Mouse (Mus musculus): ENCODE measurements around the gene Bmi1. TPM values are rescaled to one million over a fixed set of nuclear protein-coding genes. Genes with fewer than 3 reads are reported as not detected.

Bmi1 gene
- polyA plus RNA-seq, 1 experiment: not detected

DNA sequence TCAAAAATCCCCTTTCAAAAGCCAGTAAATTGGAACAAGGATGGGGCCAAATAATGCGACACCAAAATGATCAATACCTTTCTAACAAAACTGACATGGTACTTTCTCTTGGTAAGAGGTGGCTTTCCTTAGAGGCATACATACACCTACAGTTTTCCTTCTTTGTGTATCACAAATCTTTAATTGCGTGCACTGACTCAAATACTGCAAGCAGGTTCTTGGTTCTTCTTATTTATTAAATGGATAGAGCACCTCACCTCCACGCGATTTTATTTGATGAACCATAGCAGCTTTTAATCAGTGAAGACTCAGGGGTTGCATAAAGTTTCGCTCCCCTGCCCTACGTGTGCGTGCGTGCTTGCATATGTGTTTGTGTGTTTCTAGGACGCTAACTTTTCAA, 13.9 kb downstream of the Bmi1 start:
- no peak for TF ChIP-seq POLR2A (IDR thresholded peaks at IDR 0.05; ENCODE audit: insufficient read depth, low read depth, low read length)
- TF ChIP-seq CTCF (IDR thresholded peaks at IDR 0.05; ENCODE audit: insufficient read depth, low read depth, low read length): no peak
- H3K27ac ChIP-seq (ENCODE audit: insufficient read depth, low read depth, low read length): peak overlapping the region; percentile 55; the same call in 1 of the 2 replicates
- H3K4me1 ChIP-seq (ENCODE audit: control insufficient read depth, insufficient read depth, low read length): peaks cover 19% of the 10 kb centered on the region
- no peak overlapping the region for H3K4me3 ChIP-seq (ENCODE audit: insufficient read depth, low read depth, low read length)
- 10% methylated on average over 9 of the region's 9 CpGs for WGBS

DNA sequence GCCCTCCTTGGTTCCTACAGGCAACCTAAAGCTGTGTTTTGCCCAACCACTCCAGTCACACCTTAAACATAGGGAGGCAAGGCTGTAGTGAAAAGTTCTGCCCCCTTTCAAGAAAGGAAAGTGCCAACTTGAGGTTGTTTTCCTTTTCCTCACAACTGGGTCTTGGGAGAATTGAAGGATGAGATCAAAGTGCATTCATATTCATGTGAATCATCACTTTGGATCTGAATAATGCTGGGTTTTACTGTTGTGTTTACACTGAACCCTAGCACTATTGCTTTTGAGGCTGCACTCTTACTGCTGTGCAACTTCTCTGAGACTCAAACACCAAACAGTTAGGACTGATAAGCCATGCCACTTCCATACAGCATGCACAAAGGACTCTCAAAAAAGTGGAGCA, 15.2 kb downstream of the Bmi1 start:
- no peak overlapping the region for H3K4me3 ChIP-seq (ENCODE audit: insufficient read depth, low read depth, low read length)
- H3K27ac ChIP-seq (ENCODE audit: insufficient read depth, low read depth, low read length): no peak overlapping the region
- TF ChIP-seq POLR2A (IDR thresholded peaks at IDR 0.05; ENCODE audit: insufficient read depth, low read depth, low read length) (no peak), CTCF (IDR thresholded peaks at IDR 0.05; ENCODE audit: insufficient read depth, low read depth, low read length) (no peak)
- peaks cover 19% of the 10 kb centered on the region for H3K4me1 ChIP-seq (ENCODE audit: control insufficient read depth, insufficient read depth, low read length)

DNA sequence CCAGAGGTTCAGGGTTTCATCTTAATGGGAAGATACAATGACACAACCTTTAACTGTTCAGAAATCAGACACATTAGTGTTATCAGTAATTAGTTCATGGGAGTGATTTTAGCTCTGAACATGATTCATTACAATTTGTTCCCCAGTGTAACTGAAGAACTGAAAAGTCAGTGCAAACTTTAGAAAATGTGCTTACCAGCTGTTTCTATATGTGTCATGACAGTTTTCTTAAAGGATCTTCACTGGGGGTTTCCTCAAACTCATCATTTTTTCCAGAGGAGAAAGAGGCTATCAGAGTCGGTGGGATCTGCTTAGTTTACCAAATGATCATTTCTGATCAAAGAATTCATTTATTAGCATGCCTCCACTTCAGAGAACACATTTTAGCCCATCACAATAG, 15.7 kb downstream of the Bmi1 start:
- TF ChIP-seq CTCF (IDR thresholded peaks at IDR 0.05; ENCODE audit: insufficient read depth, low read depth, low read length): no peak
- TF ChIP-seq POLR2A (IDR thresholded peaks at IDR 0.05; ENCODE audit: insufficient read depth, low read depth, low read length): no peak
- H3K4me3 ChIP-seq (ENCODE audit: insufficient read depth, low read depth, low read length): no peak overlapping the region
- no peak overlapping the region for H3K27ac ChIP-seq (ENCODE audit: insufficient read depth, low read depth, low read length)
- H3K4me1 ChIP-seq (ENCODE audit: control insufficient read depth, insufficient read depth, low read length): peaks cover 19% of the 10 kb centered on the region
- WGBS: 20% methylated on average over 1 of the region's 1 CpGs

GRCm38 (mm10) chr2:18693491-18693870, 16.7 kb downstream of the Bmi1 start:
- H3K4me1 ChIP-seq (ENCODE audit: control insufficient read depth, insufficient read depth, low read length): peaks cover 19% of the 10 kb centered on the region
- TF ChIP-seq CTCF (IDR thresholded peaks at IDR 0.05; ENCODE audit: insufficient read depth, low read depth, low read length) (no peak), POLR2A (IDR thresholded peaks at IDR 0.05; ENCODE audit: insufficient read depth, low read depth, low read length) (no peak)
- no peak overlapping the region for H3K4me3 ChIP-seq (ENCODE audit: insufficient read depth, low read depth, low read length)
- H3K27ac ChIP-seq (ENCODE audit: insufficient read depth, low read depth, low read length): no peak overlapping the region
- WGBS: 3% methylated on average over 5 of the region's 5 CpGs

- WGBS: under 1% methylated on average over 61 of the region's 61 CpGs
- H3K27ac ChIP-seq (ENCODE audit: insufficient read depth, low read depth, low read length): peak within 1 kb of the TSS; percentile 63
- peaks cover 17% of the 10 kb centered on the region for H3K4me1 ChIP-seq (ENCODE audit: control insufficient read depth, insufficient read depth, low read length)
- H3K4me3 ChIP-seq (ENCODE audit: insufficient read depth, low read depth, low read length): peak within 1 kb of the TSS; percentile 68
- TF ChIP-seq POLR2A (IDR thresholded peaks at IDR 0.05; ENCODE audit: insufficient read depth, low read depth, low read length) (no peak; the same call in 1 of the 2 replicates), CTCF (IDR thresholded peaks at IDR 0.05; ENCODE audit: insufficient read depth, low read depth, low read length) (no peak)
Measured at GRCm38 (mm10) chr2:18693871-18694610, 17.2 kb downstream of the Bmi1 start, which contains the start of gene Spag6. TSS of gene Spag6 (plus strand) at chr2:18694032.

GRCm38 (mm10) chr2:18694611-18694950, 17.8 kb downstream of the Bmi1 start:
- H3K4me3 ChIP-seq (ENCODE audit: insufficient read depth, low read depth, low read length): peak overlapping the region; percentile 68
- peaks cover 13% of the 10 kb centered on the region for H3K4me1 ChIP-seq (ENCODE audit: control insufficient read depth, insufficient read depth, low read length)
- no peak overlapping the region for H3K27ac ChIP-seq (ENCODE audit: insufficient read depth, low read depth, low read length)
- no peak for TF ChIP-seq CTCF (IDR thresholded peaks at IDR 0.05; ENCODE audit: insufficient read depth, low read depth, low read length)
- no peak for TF ChIP-seq POLR2A (IDR thresholded peaks at IDR 0.05; ENCODE audit: insufficient read depth, low read depth, low read length)
- WGBS: 2% methylated on average over 19 of the region's 20 CpGs

GRCm38 (mm10) chr2:18695163-18695562, 18.3 kb downstream of the Bmi1 start:
- 15% methylated on average over 8 of the region's 8 CpGs for WGBS
- TF ChIP-seq POLR2A (IDR thresholded peaks at IDR 0.05; ENCODE audit: insufficient read depth, low read depth, low read length) (no peak), CTCF (IDR thresholded peaks at IDR 0.05; ENCODE audit: insufficient read depth, low read depth, low read length) (no peak)
- H3K4me1 ChIP-seq (ENCODE audit: control insufficient read depth, insufficient read depth, low read length): peaks cover 8% of the 10 kb centered on the region
- H3K4me3 ChIP-seq (ENCODE audit: insufficient read depth, low read depth, low read length): no peak overlapping the region
- no peak overlapping the region for H3K27ac ChIP-seq (ENCODE audit: insufficient read depth, low read depth, low read length)

DNA sequence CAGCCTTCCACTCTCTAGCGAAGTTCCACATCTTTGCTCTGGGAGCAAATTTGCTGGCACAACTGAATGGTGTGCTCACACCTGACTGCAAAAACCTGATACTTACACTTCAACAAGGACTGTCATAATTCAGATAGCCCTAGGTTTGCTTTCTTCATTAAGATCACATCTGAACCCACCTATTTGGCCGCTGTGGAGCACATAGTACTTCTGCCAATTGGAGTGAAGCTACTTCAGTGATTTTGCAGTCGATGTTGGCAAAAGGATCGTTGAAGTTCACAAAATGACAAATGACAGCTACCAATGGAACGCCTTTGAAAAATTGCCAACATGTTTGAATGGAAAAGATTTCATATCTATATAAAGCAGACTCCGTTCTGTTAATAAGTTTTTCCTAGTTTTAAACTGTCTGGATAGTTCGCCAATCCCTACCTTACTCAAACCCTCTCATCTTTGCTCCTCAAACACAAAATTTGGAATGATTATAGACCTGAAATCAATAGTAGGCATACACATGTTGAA, 18.9 kb downstream of the Bmi1 start:
- 20% methylated on average over 7 of the region's 7 CpGs for WGBS
- H3K27ac ChIP-seq (ENCODE audit: insufficient read depth, low read depth, low read length): no peak overlapping the region
- no peak for TF ChIP-seq CTCF (IDR thresholded peaks at IDR 0.05; ENCODE audit: insufficient read depth, low read depth, low read length)
- no peak for TF ChIP-seq POLR2A (IDR thresholded peaks at IDR 0.05; ENCODE audit: insufficient read depth, low read depth, low read length)
- peaks cover 5% of the 10 kb centered on the region for H3K4me1 ChIP-seq (ENCODE audit: control insufficient read depth, insufficient read depth, low read length)
- H3K4me3 ChIP-seq (ENCODE audit: insufficient read depth, low read depth, low read length): no peak overlapping the region

DNA sequence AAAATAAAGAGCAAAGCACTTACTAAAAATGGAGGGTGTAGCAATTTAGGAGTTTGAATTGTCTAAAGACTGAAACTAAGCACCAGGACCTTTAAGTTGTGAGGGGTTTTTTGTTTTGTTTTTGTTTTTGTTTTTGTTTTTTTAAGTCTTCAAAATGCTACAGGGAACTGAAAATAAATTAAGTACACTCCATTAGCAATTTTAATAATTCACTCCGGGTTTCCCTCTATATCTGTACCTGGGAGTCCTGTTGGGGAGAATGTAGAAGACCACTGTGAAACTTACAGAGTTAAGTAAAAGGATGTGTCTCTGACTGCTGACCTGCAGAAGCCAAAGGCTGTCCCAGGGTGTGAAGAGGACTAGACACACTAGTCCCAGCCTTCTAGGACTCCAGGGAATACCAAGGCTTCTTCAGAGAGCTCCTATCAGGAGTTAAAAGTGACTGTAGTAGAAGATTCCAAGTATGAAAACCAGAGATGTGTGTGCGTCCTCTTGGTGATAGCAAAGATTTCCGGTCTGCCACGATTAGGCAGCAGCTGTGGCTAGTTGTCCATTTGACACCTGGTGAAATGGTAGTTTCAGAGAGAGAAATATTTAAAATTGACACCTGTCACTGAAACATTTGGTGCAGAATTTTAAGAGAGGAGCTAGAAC, 20.9 kb downstream of the Bmi1 start:
- H3K27ac ChIP-seq (ENCODE audit: insufficient read depth, low read depth, low read length): no peak overlapping the region
- H3K4me3 ChIP-seq (ENCODE audit: insufficient read depth, low read depth, low read length): no peak overlapping the region
- TF ChIP-seq CTCF (IDR thresholded peaks at IDR 0.05; ENCODE audit: insufficient read depth, low read depth, low read length): no peak
- no peak for TF ChIP-seq POLR2A (IDR thresholded peaks at IDR 0.05; ENCODE audit: insufficient read depth, low read depth, low read length)
- peaks cover 5% of the 10 kb centered on the region for H3K4me1 ChIP-seq (ENCODE audit: control insufficient read depth, insufficient read depth, low read length)
- WGBS: 10% methylated on average over 4 of the region's 4 CpGs

Data from olfactory bulb, adult 2 months (tissue).